In genomic region chr7:45305275-45305674, GRCm38 (mm10) we compare ENCODE assay signal across 8 mouse cellular contexts. TPM values are rescaled to one million over a fixed set of nuclear protein-coding genes. Genes with fewer than 3 reads are reported as not detected.
A peak's percentile ranks its signal among the peaks of the same experiment; 100 is the strongest.
DNase-seq lines count a peak whose midpoint lies in the region; ATAC-seq and TF ChIP-seq lines count a peak whose summit lies in the region.

No protein-coding gene starts in this region.

- no peak overlapping the region for H3K27ac ChIP-seq in kidney, embryonic 15.5 days
- no peak overlapping the region for H3K27ac ChIP-seq in limb, embryonic 14.5 days (replicated peaks; ENCODE audit: low read depth, low read length)
- no peak overlapping the region for H3K27ac ChIP-seq in midbrain, embryonic 14.5 days (replicated peaks; ENCODE audit: low read depth, low read length)

- TF ChIP-seq POLR2A in limb, embryonic 14.5 days (IDR thresholded peaks at IDR 0.05; ENCODE audit: borderline replicate concordance, extremely low read depth, insufficient read depth, insufficient read length): no peak

- no peaks in the 10 kb centered on the region for H3K27me3 ChIP-seq in kidney, embryonic 15.5 days
- no peaks in the 10 kb centered on the region for H3K27me3 ChIP-seq in limb, embryonic 14.5 days (ENCODE audit: control insufficient read depth, insufficient read depth, low read length)
- no peaks in the 10 kb centered on the region for H3K27me3 ChIP-seq in midbrain, embryonic 14.5 days (ENCODE audit: control insufficient read depth, insufficient read depth, low read length)

- peak overlapping the region; percentile 22 for H3K4me3 ChIP-seq in kidney, embryonic 15.5 days (replicated peaks)
- no peak overlapping the region for H3K4me3 ChIP-seq in limb, embryonic 14.5 days (replicated peaks; ENCODE audit: low read length)
- H3K4me3 ChIP-seq in midbrain, embryonic 14.5 days (replicated peaks; ENCODE audit: low read depth, low read length): peak overlapping the region; percentile 21; the same call in 1 of the 2 replicates

- 8% methylated on average over 17 of the region's 17 CpGs for WGBS in kidney, embryonic 15.5 days
- WGBS in limb, embryonic 14.5 days: 5% methylated on average over 17 of the region's 17 CpGs
- under 1% methylated on average over 17 of the region's 17 CpGs for WGBS in midbrain, embryonic 14.5 days

- ATAC-seq in kidney, embryonic 15.5 days (replicated peaks; ENCODE audit: low FRiP score): peak; percentile 72
- no peak for ATAC-seq in limb, embryonic 14.5 days (ENCODE audit: low FRiP score, low read depth)
- peak; percentile 58; the same call in 1 of the 2 replicates for ATAC-seq in midbrain, embryonic 14.5 days (ENCODE audit: low FRiP score, low TSS enrichment)

- peak overlapping the region; percentile 52 for H3K4me2 ChIP-seq in kidney, embryonic 15.5 days
- H3K4me2 ChIP-seq in limb, embryonic 14.5 days (replicated peaks; ENCODE audit: low read depth, low read length, severe bottlenecking): no peak overlapping the region
- H3K4me2 ChIP-seq in midbrain, embryonic 14.5 days (ENCODE audit: low read length): peak overlapping the region; percentile 51

- peaks cover 28% of the 10 kb centered on the region for H3K4me1 ChIP-seq in kidney, embryonic 15.5 days
- H3K4me1 ChIP-seq in limb, embryonic 14.5 days (ENCODE audit: control insufficient read depth, insufficient read depth, low read length): no peaks in the 10 kb centered on the region
- peaks cover 14% of the 10 kb centered on the region for H3K4me1 ChIP-seq in midbrain, embryonic 14.5 days (ENCODE audit: control insufficient read depth, insufficient read depth, low read length)

- H3K36me3 ChIP-seq in kidney, embryonic 15.5 days: peaks cover 23% of the 10 kb centered on the region
- H3K36me3 ChIP-seq in limb, embryonic 14.5 days (ENCODE audit: control insufficient read depth, insufficient read depth, low read length): peaks cover 44% of the 10 kb centered on the region
- no peaks in the 10 kb centered on the region for H3K36me3 ChIP-seq in midbrain, embryonic 14.5 days (ENCODE audit: control insufficient read depth, insufficient read depth, low read length)

- peak; percentile 89 for DNase-seq in A20 (ENCODE audit: low read depth, low spot score)
- peak; percentile 66 to 85 for DNase-seq in adrenal gland, adult (ENCODE audit: inconsistent age in 2 of 2, low spot score in 1 of 2)
- DNase-seq in embryo, embryonic 10 days (ENCODE audit: low spot score): peak; percentile 92
- DNase-seq in gastrocnemius, postnatal 36 days: peak; percentile 41 to 55
- DNase-seq in limb, embryonic 14.5 days (ENCODE audit: low spot score): peak; percentile 21
- DNase-seq in midbrain, embryonic 14.5 days: peak; percentile 82
- DNase-seq in spleen, postnatal 4 days (ENCODE audit: low spot score in 2 of 2): peak; percentile 60 to 83

- no peaks in the 10 kb centered on the region for H3K9me3 ChIP-seq in kidney, embryonic 15.5 days (replicated peaks)
- no peaks in the 10 kb centered on the region for H3K9me3 ChIP-seq in limb, embryonic 14.5 days (ENCODE audit: control insufficient read depth, low read length)
- no peaks in the 10 kb centered on the region for H3K9me3 ChIP-seq in midbrain, embryonic 14.5 days (ENCODE audit: control insufficient read depth, low read length)

- no peak overlapping the region for H3K9ac ChIP-seq in kidney, embryonic 15.5 days
- no peak overlapping the region for H3K9ac ChIP-seq in limb, embryonic 14.5 days (ENCODE audit: low read depth, low read length, severe bottlenecking)
- H3K9ac ChIP-seq in midbrain, embryonic 14.5 days (replicated peaks; ENCODE audit: low read length): no peak overlapping the region; the same call in 1 of the 2 replicates

- intact Hi-C loops in gastrocnemius, postnatal 36 days (cut with DNase I): loop anchor here (5.0 kb wide), 1 partner anchor 82 kb away; no protein-coding TSS in a partner anchor

RNA-seq across cellular contexts. Expression of gene Slc6a21, which starts 28.0 kb away (rescaled TPM):
- total RNA-seq in gastrocnemius, postnatal 36 days (2021): not detected
- polyA plus RNA-seq in kidney, embryonic 15.5 days (2015; fragmentation: Nextera tagmentation; extraction: Ambion mirVana): not detected in 2 replicates
- polyA plus RNA-seq in limb, embryonic 14.5 days (2012; rRNA removed): not detected in 2 replicates
- polyA plus RNA-seq in limb, embryonic 14.5 days (2014; fragmentation: Nextera tagmentation; extraction: Ambion mirVana): not detected in 2 replicates
- polyA plus RNA-seq in midbrain, embryonic 14.5 days (2014; fragmentation: Nextera tagmentation; extraction: Ambion mirVana): not detected in 2 replicates

RNA-seq across cellular contexts. Expression of gene Trpm4, which starts 28.3 kb away (rescaled TPM):
- total RNA-seq in gastrocnemius, postnatal 36 days (2021): 10 to 100 TPM; 20.1 to 20.7 TPM
- polyA plus RNA-seq in kidney, embryonic 15.5 days (2015; fragmentation: Nextera tagmentation; extraction: Ambion mirVana): 17.4 and 19.0 TPM in 2 replicates
- polyA plus RNA-seq in limb, embryonic 14.5 days (2012; rRNA removed): 42.6 and 46.1 TPM in 2 replicates
- polyA plus RNA-seq in limb, embryonic 14.5 days (2014; fragmentation: Nextera tagmentation; extraction: Ambion mirVana): 15.8 TPM in 2 replicates
- polyA plus RNA-seq in midbrain, embryonic 14.5 days (2014; fragmentation: Nextera tagmentation; extraction: Ambion mirVana): 8.4 and 9.5 TPM in 2 replicates

RNA-seq across cellular contexts. Expression of gene Hrc, which starts 29.8 kb away (rescaled TPM):
- total RNA-seq in gastrocnemius, postnatal 36 days (2021): 100 to 1,000 TPM; 818 to 890 TPM
- polyA plus RNA-seq in kidney, embryonic 15.5 days (2015; fragmentation: Nextera tagmentation; extraction: Ambion mirVana): 2.1 and 2.5 TPM in 2 replicates
- 9.5 and 17.9 TPM in 2 replicates for polyA plus RNA-seq in limb, embryonic 14.5 days (2012; rRNA removed)
- 4.1 and 5.9 TPM in 2 replicates for polyA plus RNA-seq in limb, embryonic 14.5 days (2014; fragmentation: Nextera tagmentation; extraction: Ambion mirVana)
- not detected in 2 replicates for polyA plus RNA-seq in midbrain, embryonic 14.5 days (2014; fragmentation: Nextera tagmentation; extraction: Ambion mirVana)

Comparison
In these comparisons a context has a peak if more than half of its experiments do, and no peak if none do; other contexts are left out.
1. DNase-seq: peak in every context shown above with its lines; median percentile 92 in embryo, embryonic 10 days; 89 in A20; 82 in midbrain, embryonic 14.5 days; 76 in adrenal gland, adult; 72 in spleen, postnatal 4 days; 48 in gastrocnemius, postnatal 36 days; 21 in limb, embryonic 14.5 days.